14 mouse cellular contexts compared by ENCODE assay signal in the genomic region with DNA sequence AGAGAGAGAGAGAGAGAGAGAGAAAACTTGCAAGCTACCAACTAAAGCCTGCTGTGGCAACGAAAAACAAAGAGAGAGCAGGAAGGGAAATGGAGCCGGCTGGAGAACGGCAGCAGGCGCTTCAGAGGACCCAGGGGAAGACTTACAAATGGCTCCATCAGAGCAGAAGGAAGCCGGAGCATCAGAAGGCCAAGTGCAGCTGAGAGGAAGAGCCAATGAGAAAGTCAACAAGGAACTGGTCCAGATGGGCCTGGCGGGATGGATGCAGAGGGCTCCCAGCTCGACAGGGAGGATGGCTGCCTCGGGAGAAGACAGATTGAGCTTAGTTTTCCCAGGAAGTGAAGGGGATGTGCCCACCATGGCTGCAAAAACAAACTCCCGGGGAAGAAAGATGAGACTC.
DNase-seq lines count a peak whose midpoint lies in the region; ATAC-seq lines count a peak whose summit lies in the region.
"Had no signal": no experiment of that assay in that cellular context is flagged by ENCODE, and none has a peak within 500 bp of the region (broad histone marks: within the 10 kb centered on the region; RNA-seq: fewer than 3 reads in every experiment).

No protein-coding gene starts in this region.

- DNase-seq in cerebellum, postnatal 14 days: peak; percentile 40 to 48
- peak; percentile 72 for DNase-seq in left cerebral cortex, postnatal 4 days
- no peak for DNase-seq in left cerebral cortex, adult 11 months (ENCODE audit: low spot score)
- DNase-seq in heart, postnatal 14 days: peak; percentile 11 to 15
- peak; percentile 50 for DNase-seq in retina, embryonic 14.5 days (ENCODE audit: low spot score)
- DNase-seq in natural killer cell, adult 2 months (ENCODE audit: low spot score in 2 of 2): no peak
- DNase-seq in adrenal gland, adult 18-20 months (ENCODE audit: low spot score in 2 of 2): no peak
- DNase-seq: adrenal gland, postnatal 25 days; kidney, adult 8-10 months; lung, adult 18-20 months; lung, postnatal 36 days; spleen, adult 18-20 months had no signal

- intact Hi-C loops in left cerebral cortex, postnatal 4 days (cut with DNase I): no loop called here
- intact Hi-C loops in heart, postnatal 14 days (cut with DNase I): no loop called here

- no peak for ATAC-seq in cerebellum, adult (ENCODE audit: insufficient number of reproducible peaks, low FRiP score, low TSS enrichment)
- ATAC-seq: forebrain, embryonic 16.5 days had no signal

Comparison
In these comparisons a context has a peak if more than half of its experiments do, and no peak if none do; other contexts are left out.
1. DNase-seq: peak in cerebellum, postnatal 14 days (2 of 2), left cerebral cortex, postnatal 4 days (single experiment), heart, postnatal 14 days (2 of 2) and retina, embryonic 14.5 days (single experiment); none in left cerebral cortex, adult 11 months (single experiment), natural killer cell, adult 2 months (0 of 2) and adrenal gland, adult 18-20 months (0 of 2).